Mouse (Mus musculus) cerebellum, postnatal 25 days (tissue): ENCODE results near the gene Cox6b1.
A peak's percentile ranks its signal among the peaks of the same experiment; 100 is the strongest.

ENCODE experiments used
- DNase-seq, 2 experiments: peaks; one replicate each; pipeline ENCODE4 v3.0.0; 2021; ENCODE audit warnings: mixed read lengths in 2 of 2

Cox6b1 gene

GRCm38 (mm10) chr7:30584339-30584738, 41.6 kb downstream of the Cox6b1 start:
- no peak for DNase-seq

GRCm38 (mm10) chr7:30581547-30581946, 44.4 kb downstream of the Cox6b1 start:
- no peak for DNase-seq

GRCm38 (mm10) chr7:30579950-30580349, 46.0 kb downstream of the Cox6b1 start:
- no peak for DNase-seq

GRCm38 (mm10) chr7:30572969-30573368, 53.0 kb downstream of the Cox6b1 start:
- DNase-seq, result peak; percentile 87 to 91

GRCm38 (mm10) chr7:30572389-30572788, 53.6 kb downstream of the Cox6b1 start:
- DNase-seq, result no peak

GRCm38 (mm10) chr7:30567555-30567954, 58.4 kb downstream of the Cox6b1 start:
- DNase-seq, result no peak
